Mouse (Mus musculus): ENCODE results near the gene Sptlc2. TPM values are rescaled to one million over a fixed set of nuclear protein-coding genes. Genes with fewer than 3 reads are reported as not detected.

The Sptlc2 gene
- polyA plus RNA-seq (2014; fragmentation: Nextera tagmentation; extraction: Ambion mirVana): 94.6 and 103 TPM in 2 replicates

- Histone ChIP-seq H3K27me3 (ENCODE audit: insufficient read depth, low read length) (no peaks in the 10 kb centered on the region), H3K36me3 (ENCODE audit: insufficient read depth) (no peaks in the 10 kb centered on the region), H3K9me3 (ENCODE audit: low read depth, low read length) (no peaks in the 10 kb centered on the region), H3K4me3 (ENCODE audit: low read depth, low read length) (peak within 1 kb of the TSS; percentile 98), H3K27ac (ENCODE audit: low read depth) (peak within 1 kb of the TSS; percentile 78), H3K4me2 (peak within 1 kb of the TSS; percentile 90), H3K4me1 (ENCODE audit: insufficient read depth) (peaks cover 12% of the 10 kb centered on the region; the same call in 1 of the 2 replicates), H3K9ac (peak within 1 kb of the TSS; percentile 93)
- TF ChIP-seq CTCF (IDR thresholded peaks at IDR 0.05; ENCODE audit: low read depth): peak; percentile 38
- ATAC-seq (ENCODE audit: insufficient read depth) (peak; percentile 99), DNase-seq (peak; percentile 100)
- under 1% methylated on average over 45 of the region's 45 CpGs for WGBS
These were observed at the start of gene Sptlc2 for GRCm38 (mm10) chr12:87388122-87388774. Sptlc2 (minus strand) TSS chr12:87388355.

- no peak for ATAC-seq (ENCODE audit: insufficient read depth)
- peaks cover 95% of the 10 kb centered on the region for H3K36me3 ChIP-seq (ENCODE audit: insufficient read depth)
- H3K27me3 ChIP-seq (ENCODE audit: insufficient read depth, low read length): no peaks in the 10 kb centered on the region
These were observed 40.7 kb upstream of the Sptlc2 start for GRCm38 (mm10) chr12:87428885-87429284.

GRCm38 (mm10) chr12:87428295-87428694 lies 40.1 kb upstream of the Sptlc2 start:
- no peak for ATAC-seq (ENCODE audit: insufficient read depth)
- WGBS: 82% methylated on average over 2 of the region's 2 CpGs
- Histone ChIP-seq H3K27ac (ENCODE audit: low read depth) (no peak overlapping the region), H3K4me1 (ENCODE audit: insufficient read depth) (no peaks in the 10 kb centered on the region), H3K9ac (no peak overlapping the region), H3K4me2 (no peak overlapping the region), H3K27me3 (ENCODE audit: insufficient read depth, low read length) (no peaks in the 10 kb centered on the region), H3K4me3 (ENCODE audit: low read depth, low read length) (no peak overlapping the region), H3K9me3 (ENCODE audit: low read depth, low read length) (no peaks in the 10 kb centered on the region), H3K36me3 (ENCODE audit: insufficient read depth) (peaks cover 95% of the 10 kb centered on the region)
- no peak for TF ChIP-seq CTCF (IDR thresholded peaks at IDR 0.05; ENCODE audit: low read depth)
- no peak for DNase-seq

More at GRCm38 (mm10) chr12:87428885-87429284, 40.7 kb upstream of the Sptlc2 start:
- no peaks in the 10 kb centered on the region for H3K9me3 ChIP-seq (ENCODE audit: low read depth, low read length)
- no peak overlapping the region for H3K9ac ChIP-seq
- no peak overlapping the region for H3K4me2 ChIP-seq
- H3K4me3 ChIP-seq (ENCODE audit: low read depth, low read length): no peak overlapping the region
- H3K4me1 ChIP-seq (ENCODE audit: insufficient read depth): no peaks in the 10 kb centered on the region
- DNase-seq: no peak
- no peak overlapping the region for H3K27ac ChIP-seq (ENCODE audit: low read depth)
- no peak for TF ChIP-seq CTCF (IDR thresholded peaks at IDR 0.05; ENCODE audit: low read depth)
- 75% methylated on average over 8 of the region's 8 CpGs for WGBS

GRCm38 (mm10) chr12:87426354-87427031 lies 38.3 kb upstream of the Sptlc2 start:
- Histone ChIP-seq H3K9me3 (ENCODE audit: low read depth, low read length) (no peaks in the 10 kb centered on the region), H3K36me3 (ENCODE audit: insufficient read depth) (peaks cover 82% of the 10 kb centered on the region), H3K27ac (ENCODE audit: low read depth) (no peak overlapping the region), H3K4me1 (ENCODE audit: insufficient read depth) (no peaks in the 10 kb centered on the region), H3K9ac (no peak overlapping the region), H3K4me3 (ENCODE audit: low read depth, low read length) (no peak overlapping the region), H3K27me3 (ENCODE audit: insufficient read depth, low read length) (no peaks in the 10 kb centered on the region), H3K4me2 (no peak overlapping the region)
- ATAC-seq (ENCODE audit: insufficient read depth): no peak
- DNase-seq: no peak
- TF ChIP-seq CTCF (IDR thresholded peaks at IDR 0.05; ENCODE audit: low read depth): no peak
- 92% methylated on average over 5 of the region's 5 CpGs for WGBS

GRCm38 (mm10) chr12:87424516-87424915 lies 36.4 kb upstream of the Sptlc2 start:
- Histone ChIP-seq H3K4me2 (no peak overlapping the region), H3K4me3 (ENCODE audit: low read depth, low read length) (no peak overlapping the region), H3K27me3 (ENCODE audit: insufficient read depth, low read length) (no peaks in the 10 kb centered on the region), H3K9me3 (ENCODE audit: low read depth, low read length) (no peaks in the 10 kb centered on the region), H3K27ac (ENCODE audit: low read depth) (no peak overlapping the region), H3K36me3 (ENCODE audit: insufficient read depth) (peaks cover 62% of the 10 kb centered on the region), H3K9ac (no peak overlapping the region), H3K4me1 (ENCODE audit: insufficient read depth) (no peaks in the 10 kb centered on the region)
- no peak for DNase-seq
- 38% methylated on average over 3 of the region's 3 CpGs for WGBS
- TF ChIP-seq CTCF (IDR thresholded peaks at IDR 0.05; ENCODE audit: low read depth): no peak
- ATAC-seq (ENCODE audit: insufficient read depth): no peak

- TF ChIP-seq CTCF (IDR thresholded peaks at IDR 0.05; ENCODE audit: low read depth): no peak
- DNase-seq (no peak), ATAC-seq (ENCODE audit: insufficient read depth) (no peak)
- Histone ChIP-seq H3K36me3 (ENCODE audit: insufficient read depth) (peaks cover 54% of the 10 kb centered on the region), H3K4me1 (ENCODE audit: insufficient read depth) (no peaks in the 10 kb centered on the region), H3K27me3 (ENCODE audit: insufficient read depth, low read length) (no peaks in the 10 kb centered on the region), H3K27ac (ENCODE audit: low read depth) (no peak overlapping the region), H3K4me3 (ENCODE audit: low read depth, low read length) (no peak overlapping the region), H3K9ac (no peak overlapping the region), H3K4me2 (no peak overlapping the region), H3K9me3 (ENCODE audit: low read depth, low read length) (no peaks in the 10 kb centered on the region)
- 32% methylated on average over 1 of the region's 1 CpGs for WGBS
These were observed 35.5 kb upstream of the Sptlc2 start for GRCm38 (mm10) chr12:87423700-87424099.

GRCm38 (mm10) chr12:87421708-87422507 lies 33.8 kb upstream of the Sptlc2 start:
- peak; percentile 34 for DNase-seq
- Histone ChIP-seq H3K4me2 (no peak overlapping the region), H3K27me3 (ENCODE audit: insufficient read depth, low read length) (no peaks in the 10 kb centered on the region), H3K27ac (ENCODE audit: low read depth) (no peak overlapping the region), H3K9me3 (ENCODE audit: low read depth, low read length) (no peaks in the 10 kb centered on the region), H3K36me3 (ENCODE audit: insufficient read depth) (peaks cover 36% of the 10 kb centered on the region), H3K4me3 (ENCODE audit: low read depth, low read length) (no peak overlapping the region), H3K4me1 (ENCODE audit: insufficient read depth) (no peaks in the 10 kb centered on the region), H3K9ac (no peak overlapping the region)
- 55% methylated on average over 5 of the region's 5 CpGs for WGBS
- ATAC-seq (ENCODE audit: insufficient read depth): no peak
- TF ChIP-seq CTCF (IDR thresholded peaks at IDR 0.05; ENCODE audit: low read depth): no peak
